Mouse (Mus musculus): ENCODE data around the gene Ccdc57. TPM values are rescaled to one million over a fixed set of nuclear protein-coding genes. Genes with fewer than 3 reads are reported as not detected.

Ccdc57 gene
- polyA plus RNA-seq, 1 experiment = 1.9 TPM

- TF ChIP-seq POLR2A (IDR thresholded peaks at IDR 0.05; ENCODE audit: low read depth, low read length) (no peak), CTCF (IDR thresholded peaks at IDR 0.05; ENCODE audit: borderline replicate concordance, insufficient read depth, low read length) (no peak)
- H3K27ac ChIP-seq (ENCODE audit: insufficient read depth, low read length) = no peak overlapping the region
- no peaks in the 10 kb centered on the region for H3K4me1 ChIP-seq (ENCODE audit: control insufficient read depth, insufficient read depth, low read length)
- no peak overlapping the region for H3K4me3 ChIP-seq (ENCODE audit: insufficient read depth, low read length)
Measured at GRCm38 (mm10) chr11:120945926-120946325, 13.3 kb upstream of the Ccdc57 start.

- no peak overlapping the region for H3K27ac ChIP-seq (ENCODE audit: insufficient read depth, low read length)
- no peaks in the 10 kb centered on the region for H3K4me1 ChIP-seq (ENCODE audit: control insufficient read depth, insufficient read depth, low read length)
- H3K4me3 ChIP-seq (ENCODE audit: insufficient read depth, low read length) = no peak overlapping the region
- TF ChIP-seq CTCF (IDR thresholded peaks at IDR 0.05; ENCODE audit: borderline replicate concordance, insufficient read depth, low read length) (no peak), POLR2A (IDR thresholded peaks at IDR 0.05; ENCODE audit: low read depth, low read length) (no peak)
Measured at GRCm38 (mm10) chr11:120945266-120945665, 12.6 kb upstream of the Ccdc57 start.

- no peak overlapping the region for H3K4me3 ChIP-seq (ENCODE audit: insufficient read depth, low read length)
- H3K4me1 ChIP-seq (ENCODE audit: control insufficient read depth, insufficient read depth, low read length) = peaks cover 3% of the 10 kb centered on the region; the same call in 1 of the 2 replicates
- TF ChIP-seq CTCF (IDR thresholded peaks at IDR 0.05; ENCODE audit: borderline replicate concordance, insufficient read depth, low read length) (no peak), POLR2A (IDR thresholded peaks at IDR 0.05; ENCODE audit: low read depth, low read length) (no peak)
- no peak overlapping the region for H3K27ac ChIP-seq (ENCODE audit: insufficient read depth, low read length)
Measured at GRCm38 (mm10) chr11:120940959-120941358, 8.3 kb upstream of the Ccdc57 start.

GRCm38 (mm10) chr11:120939712-120940341 is 7.2 kb upstream of the Ccdc57 start:
- H3K27ac ChIP-seq (ENCODE audit: insufficient read depth, low read length) = no peak overlapping the region
- TF ChIP-seq CTCF (IDR thresholded peaks at IDR 0.05; ENCODE audit: borderline replicate concordance, insufficient read depth, low read length) (no peak), POLR2A (IDR thresholded peaks at IDR 0.05; ENCODE audit: low read depth, low read length) (no peak)
- H3K4me1 ChIP-seq (ENCODE audit: control insufficient read depth, insufficient read depth, low read length) = peaks cover 3% of the 10 kb centered on the region; the same call in 1 of the 2 replicates
- no peak overlapping the region for H3K4me3 ChIP-seq (ENCODE audit: insufficient read depth, low read length)

GRCm38 (mm10) chr11:120938795-120939194 is 6.1 kb upstream of the Ccdc57 start:
- Histone ChIP-seq H3K27ac (ENCODE audit: insufficient read depth, low read length) (no peak overlapping the region), H3K4me3 (ENCODE audit: insufficient read depth, low read length) (no peak overlapping the region), H3K4me1 (ENCODE audit: control insufficient read depth, insufficient read depth, low read length) (peaks cover 3% of the 10 kb centered on the region; the same call in 1 of the 2 replicates)
- TF ChIP-seq CTCF (IDR thresholded peaks at IDR 0.05; ENCODE audit: borderline replicate concordance, insufficient read depth, low read length) = no peak
- no peak for TF ChIP-seq POLR2A (IDR thresholded peaks at IDR 0.05; ENCODE audit: low read depth, low read length)

- H3K27ac ChIP-seq (ENCODE audit: insufficient read depth, low read length) = no peak overlapping the region
- H3K4me1 ChIP-seq (ENCODE audit: control insufficient read depth, insufficient read depth, low read length) = peaks cover 3% of the 10 kb centered on the region; the same call in 1 of the 2 replicates
- no peak overlapping the region for H3K4me3 ChIP-seq (ENCODE audit: insufficient read depth, low read length)
- TF ChIP-seq POLR2A (IDR thresholded peaks at IDR 0.05; ENCODE audit: low read depth, low read length) (no peak), CTCF (IDR thresholded peaks at IDR 0.05; ENCODE audit: borderline replicate concordance, insufficient read depth, low read length) (no peak)
Measured at GRCm38 (mm10) chr11:120937976-120938375, 5.3 kb upstream of the Ccdc57 start.

- H3K4me1 ChIP-seq (ENCODE audit: control insufficient read depth, insufficient read depth, low read length) = no peaks in the 10 kb centered on the region
- H3K4me3 ChIP-seq (ENCODE audit: insufficient read depth, low read length) = no peak overlapping the region
- TF ChIP-seq CTCF (IDR thresholded peaks at IDR 0.05; ENCODE audit: borderline replicate concordance, insufficient read depth, low read length) = no peak
- TF ChIP-seq POLR2A (IDR thresholded peaks at IDR 0.05; ENCODE audit: low read depth, low read length) = no peak
- no peak overlapping the region for H3K27ac ChIP-seq (ENCODE audit: insufficient read depth, low read length)
Measured at GRCm38 (mm10) chr11:120931479-120931878, 1.2 kb downstream of the Ccdc57 start.

- no peaks in the 10 kb centered on the region for H3K4me1 ChIP-seq (ENCODE audit: control insufficient read depth, insufficient read depth, low read length)
- no peak overlapping the region for H3K27ac ChIP-seq (ENCODE audit: insufficient read depth, low read length)
- H3K4me3 ChIP-seq (ENCODE audit: insufficient read depth, low read length) = no peak overlapping the region
- no peak for TF ChIP-seq CTCF (IDR thresholded peaks at IDR 0.05; ENCODE audit: borderline replicate concordance, insufficient read depth, low read length)
- no peak for TF ChIP-seq POLR2A (IDR thresholded peaks at IDR 0.05; ENCODE audit: low read depth, low read length)
Measured at GRCm38 (mm10) chr11:120928468-120928867, 4.2 kb downstream of the Ccdc57 start.

GRCm38 (mm10) chr11:120922528-120922927 is 10.1 kb downstream of the Ccdc57 start:
- Histone ChIP-seq H3K27ac (ENCODE audit: insufficient read depth, low read length) (no peak overlapping the region), H3K4me3 (ENCODE audit: insufficient read depth, low read length) (no peak overlapping the region), H3K4me1 (ENCODE audit: control insufficient read depth, insufficient read depth, low read length) (no peaks in the 10 kb centered on the region)
- TF ChIP-seq POLR2A (IDR thresholded peaks at IDR 0.05; ENCODE audit: low read depth, low read length) (no peak), CTCF (IDR thresholded peaks at IDR 0.05; ENCODE audit: borderline replicate concordance, insufficient read depth, low read length) (no peak)

GRCm38 (mm10) chr11:120917756-120918155 is 14.9 kb downstream of the Ccdc57 start:
- H3K4me3 ChIP-seq (ENCODE audit: insufficient read depth, low read length) = no peak overlapping the region
- H3K4me1 ChIP-seq (ENCODE audit: control insufficient read depth, insufficient read depth, low read length) = no peaks in the 10 kb centered on the region
- TF ChIP-seq POLR2A (IDR thresholded peaks at IDR 0.05; ENCODE audit: low read depth, low read length) (no peak), CTCF (IDR thresholded peaks at IDR 0.05; ENCODE audit: borderline replicate concordance, insufficient read depth, low read length) (no peak)
- H3K27ac ChIP-seq (ENCODE audit: insufficient read depth, low read length) = no peak overlapping the region

All from embryonic fibroblast, embryonic 13.5 days (primary cell).